Mouse (Mus musculus) embryonic facial prominence, embryonic 13.5 days (tissue): ENCODE data around the gene Pyroxd1. TPM values are rescaled to one million over a fixed set of nuclear protein-coding genes. Genes with fewer than 3 reads are reported as not detected.

Source experiments
- ATAC-seq: fragments of 200-750 bp; cut with Nextera tagmentation; 2 replicates; pipeline ENCODE4 v1.8.0; 2017; ENCODE audit warnings: low read depth; ENCODE audit not compliant: insufficient number of reproducible peaks, insufficient read depth, low FRiP score, low TSS enrichment
- H3K27ac ChIP-seq: fragments of 300-500 bp; sonication (generic); 2 replicates; pipeline ENCODE4 v1.5.1; 2015; ENCODE audit warnings: moderate library complexity, mild to moderate bottlenecking, inconsistent platforms
- H3K27me3 ChIP-seq: fragments of 300-500 bp; sonication (generic); 2 replicates; pipeline ENCODE4 v1.6.1; 2015; ENCODE audit warnings: mild to moderate bottlenecking, inconsistent platforms
- H3K36me3 ChIP-seq: fragments of 300-500 bp; sonication (generic); 2 replicates; pipeline ENCODE4 v1.6.1; 2015; ENCODE audit warnings: mild to moderate bottlenecking, inconsistent platforms
- H3K4me1 ChIP-seq: fragments of 300-500 bp; sonication (generic); 2 replicates; pipeline ENCODE4 v1.6.1; 2015; ENCODE audit warnings: inconsistent platforms
- H3K4me2 ChIP-seq: fragments of 300-500 bp; sonication (generic); 2 replicates; pipeline ENCODE4 v1.6.1; 2015; ENCODE audit warnings: moderate library complexity, mild to moderate bottlenecking, inconsistent platforms
- H3K4me3 ChIP-seq: fragments of 300-500 bp; sonication (generic); 2 replicates; pipeline ENCODE4 v1.5.1; 2015; ENCODE audit warnings: mild to moderate bottlenecking, inconsistent platforms
- H3K9ac ChIP-seq: fragments of 300-500 bp; sonication (generic); 2 replicates; pipeline ENCODE4 v1.6.1; 2015; ENCODE audit warnings: mild to moderate bottlenecking, inconsistent platforms
- H3K9me3 ChIP-seq: fragments of 300-500 bp; sonication (generic); 2 replicates; pipeline ENCODE4 v1.6.1; 2016; ENCODE audit warnings: inconsistent platforms
- WGBS: fragments of 180-500 bp; shearing (Covaris S2); methylation state at CpG from one replicate; pipeline ENCODE4 v1.1.7; 2015; ENCODE audit warnings: mixed read lengths; 5-methylcytosine and 5-hydroxymethylcytosine counted together
- polyA plus RNA-seq: library from polyadenylated mRNA; unstranded; fragments of >200 nt; fragmentation: Nextera tagmentation; extraction: Ambion mirVana; gene quantifications from 2 replicates; pipeline ENCODE4 v1.2.1, GENCODE M21; 2015

The Pyroxd1 gene
- polyA plus RNA-seq, 1 experiment from 2014 or later, result 21.4 TPM

DNA sequence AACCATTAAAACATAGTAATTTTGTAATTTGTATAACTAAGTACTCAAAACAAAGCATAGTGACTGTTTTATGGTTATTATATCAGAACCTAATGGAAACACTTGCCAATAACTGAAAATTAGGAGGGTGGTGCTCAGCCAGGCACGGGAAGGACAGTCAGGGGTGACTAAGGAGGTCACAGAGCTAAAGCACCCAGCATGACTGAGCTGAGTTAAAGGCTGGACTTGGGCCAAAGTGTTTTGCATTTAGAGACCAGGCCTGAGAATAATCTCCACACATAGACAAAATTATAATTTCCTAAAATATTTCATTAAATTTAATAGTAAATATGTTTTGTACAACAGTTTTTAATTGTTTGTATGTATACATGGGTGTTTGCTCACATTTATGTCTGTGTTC, 31.6 kb downstream of the Pyroxd1 start:
- no peaks in the 10 kb centered on the region for H3K9me3 ChIP-seq
- H3K9ac ChIP-seq, result no peak overlapping the region
- no peak overlapping the region for H3K4me3 ChIP-seq
- peaks cover 32% of the 10 kb centered on the region for H3K36me3 ChIP-seq
- H3K4me2 ChIP-seq, result no peak overlapping the region
- no peaks in the 10 kb centered on the region for H3K27me3 ChIP-seq
- H3K4me1 ChIP-seq, result no peaks in the 10 kb centered on the region
- WGBS, result 76% methylated on average over 1 of the region's 1 CpGs
- no peak overlapping the region for H3K27ac ChIP-seq
- ATAC-seq, result no peak

- Histone ChIP-seq H3K4me1 (no peaks in the 10 kb centered on the region), H3K9me3 (no peaks in the 10 kb centered on the region), H3K27me3 (no peaks in the 10 kb centered on the region), H3K4me3 (no peak overlapping the region), H3K27ac (no peak overlapping the region), H3K4me2 (no peak overlapping the region), H3K9ac (no peak overlapping the region), H3K36me3 (peaks cover 22% of the 10 kb centered on the region)
- ATAC-seq, result no peak
- WGBS, result 88% methylated on average over 8 of the region's 8 CpGs
These were observed 33.3 kb downstream of the Pyroxd1 start for GRCm38 (mm10) chr6:142378576-142379330.

GRCm38 (mm10) chr6:142379961-142380360, 34.5 kb downstream of the Pyroxd1 start:
- no peak overlapping the region for H3K27ac ChIP-seq
- no peak for ATAC-seq
- no peak overlapping the region for H3K4me3 ChIP-seq
- peaks cover 12% of the 10 kb centered on the region for H3K36me3 ChIP-seq
- no peaks in the 10 kb centered on the region for H3K9me3 ChIP-seq
- no peaks in the 10 kb centered on the region for H3K27me3 ChIP-seq
- no peak overlapping the region; the same call in 1 of the 2 replicates for H3K9ac ChIP-seq
- no peak overlapping the region for H3K4me2 ChIP-seq
- H3K4me1 ChIP-seq, result no peaks in the 10 kb centered on the region
- 92% methylated on average over 6 of the region's 6 CpGs for WGBS

GRCm38 (mm10) chr6:142381615-142382014, 36.2 kb downstream of the Pyroxd1 start:
- Histone ChIP-seq H3K9ac (no peak overlapping the region), H3K9me3 (no peaks in the 10 kb centered on the region), H3K27me3 (no peaks in the 10 kb centered on the region), H3K4me1 (0 out of 2 replicates have a peak, but pooled peaks cover 5% of the 10 kb centered on the region), H3K4me3 (no peak overlapping the region), H3K36me3 (no peaks in the 10 kb centered on the region; the same call in 1 of the 2 replicates), H3K27ac (no peak overlapping the region), H3K4me2 (no peak overlapping the region)
- WGBS, result 89% methylated on average over 7 of the region's 7 CpGs
- no peak for ATAC-seq

GRCm38 (mm10) chr6:142384521-142384920, 39.1 kb downstream of the Pyroxd1 start:
- ATAC-seq, result no peak
- Histone ChIP-seq H3K4me3 (no peak overlapping the region), H3K4me1 (peaks cover 20% of the 10 kb centered on the region), H3K36me3 (no peaks in the 10 kb centered on the region), H3K27me3 (no peaks in the 10 kb centered on the region), H3K9me3 (no peaks in the 10 kb centered on the region), H3K27ac (no peak overlapping the region), H3K9ac (no peak overlapping the region), H3K4me2 (no peak overlapping the region)
- 90% methylated on average over 9 of the region's 9 CpGs for WGBS

DNA sequence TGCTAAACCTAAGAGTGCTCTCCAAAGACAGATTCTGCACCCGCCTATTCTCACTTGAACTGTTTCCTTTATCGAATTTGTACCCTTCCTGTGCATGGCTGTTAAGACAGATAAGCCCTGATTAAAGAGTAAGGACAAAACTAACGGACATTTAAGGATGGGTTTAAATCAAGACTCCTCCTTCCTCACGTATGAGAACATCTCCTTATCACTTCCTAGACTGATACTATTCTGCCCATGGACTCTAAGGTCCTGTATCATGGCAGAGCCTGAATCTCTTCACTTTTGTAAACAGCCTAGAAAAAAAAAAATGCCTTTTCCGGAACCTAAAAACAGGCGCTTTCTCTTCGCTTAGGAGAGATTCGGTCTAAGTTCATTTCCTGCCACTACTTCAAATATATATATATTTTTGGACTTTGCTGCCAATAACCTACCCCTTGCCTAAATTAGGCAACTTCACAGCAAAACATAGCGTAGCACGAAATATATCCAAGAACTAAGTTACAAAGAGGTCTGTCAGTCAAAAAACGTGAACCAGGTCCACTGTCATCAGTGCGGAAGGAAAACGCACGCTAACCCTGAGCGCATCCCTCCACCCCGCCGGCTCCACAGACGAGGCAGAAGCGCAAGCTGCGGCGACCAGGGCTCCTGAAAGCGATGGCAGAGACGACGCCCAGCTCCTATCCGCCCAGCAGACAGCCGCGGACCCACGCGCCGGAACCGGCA, 41.0 kb downstream of the Pyroxd1 start:
- Histone ChIP-seq H3K9ac (peak overlapping the region; percentile 73), H3K9me3 (no peaks in the 10 kb centered on the region), H3K27me3 (no peaks in the 10 kb centered on the region), H3K4me2 (peak overlapping the region; percentile 71), H3K36me3 (no peaks in the 10 kb centered on the region), H3K27ac (no peak overlapping the region), H3K4me1 (peaks cover 20% of the 10 kb centered on the region), H3K4me3 (peak overlapping the region; percentile 98)
- WGBS, result 5% methylated on average over 31 of the region's 31 CpGs
- ATAC-seq, result no peak; the same call in 1 of the 2 replicates

GRCm38 (mm10) chr6:142387011-142387754, 41.7 kb downstream of the Pyroxd1 start, which contains the start of the genes Recql and Golt1b:
Gene Recql (minus strand): TSS chr6:142387087.
Gene Golt1b (plus strand): TSS chr6:142387221.
- no peaks in the 10 kb centered on the region for H3K36me3 ChIP-seq
- ATAC-seq, result peak; percentile 100
- H3K27ac ChIP-seq, result peak within 1 kb of the TSS; percentile 28; the same call in 1 of the 2 replicates
- no peaks in the 10 kb centered on the region for H3K9me3 ChIP-seq
- H3K27me3 ChIP-seq, result no peaks in the 10 kb centered on the region
- H3K4me3 ChIP-seq, result peak within 1 kb of the TSS; percentile 98
- H3K9ac ChIP-seq, result peak within 1 kb of the TSS; percentile 93
- under 1% methylated on average over 78 of the region's 87 CpGs for WGBS
- H3K4me1 ChIP-seq, result peaks cover 20% of the 10 kb centered on the region
- H3K4me2 ChIP-seq, result peak within 1 kb of the TSS; percentile 73

- 18% methylated on average over 8 of the region's 8 CpGs for WGBS
- Histone ChIP-seq H3K36me3 (peaks cover under 1% of the 10 kb centered on the region), H3K27ac (no peak overlapping the region)
These were observed 42.4 kb downstream of the Pyroxd1 start for GRCm38 (mm10) chr6:142387755-142388271.

GRCm38 (mm10) chr6:142389101-142389500, 43.6 kb downstream of the Pyroxd1 start:
- Histone ChIP-seq H3K9ac (no peak overlapping the region), H3K4me1 (peaks cover 20% of the 10 kb centered on the region), H3K4me3 (0 out of 2 replicates have a peak overlapping the region, but pooled peaks have one; percentile 98), H3K36me3 (peaks cover 13% of the 10 kb centered on the region), H3K27me3 (no peaks in the 10 kb centered on the region), H3K27ac (no peak overlapping the region), H3K4me2 (peak overlapping the region; percentile 73; the same call in 1 of the 2 replicates), H3K9me3 (no peaks in the 10 kb centered on the region)
- 80% methylated on average over 2 of the region's 2 CpGs for WGBS
- no peak for ATAC-seq

More at GRCm38 (mm10) chr6:142387755-142388271, 42.4 kb downstream of the Pyroxd1 start:
- peaks cover 20% of the 10 kb centered on the region for H3K4me1 ChIP-seq
- peak overlapping the region; percentile 73 for H3K4me2 ChIP-seq
- ATAC-seq, result no peak
- peak overlapping the region; percentile 98 for H3K4me3 ChIP-seq
- H3K9me3 ChIP-seq, result no peaks in the 10 kb centered on the region
- no peaks in the 10 kb centered on the region for H3K27me3 ChIP-seq
- peak overlapping the region; percentile 93 for H3K9ac ChIP-seq

GRCm38 (mm10) chr6:142392312-142392711, 46.9 kb downstream of the Pyroxd1 start:
- H3K36me3 ChIP-seq, result peaks cover 39% of the 10 kb centered on the region
- no peak overlapping the region for H3K27ac ChIP-seq
- no peak for ATAC-seq
- no peaks in the 10 kb centered on the region for H3K9me3 ChIP-seq
- no peaks in the 10 kb centered on the region for H3K27me3 ChIP-seq
- WGBS, result 92% methylated on average over 5 of the region's 5 CpGs
- no peak overlapping the region for H3K4me2 ChIP-seq
- H3K4me3 ChIP-seq, result no peak overlapping the region
- H3K9ac ChIP-seq, result no peak overlapping the region
- H3K4me1 ChIP-seq, result peaks cover 16% of the 10 kb centered on the region

GRCm38 (mm10) chr6:142394669-142395068, 49.2 kb downstream of the Pyroxd1 start:
- Histone ChIP-seq H3K36me3 (peaks cover 39% of the 10 kb centered on the region), H3K27me3 (no peaks in the 10 kb centered on the region), H3K4me3 (no peak overlapping the region), H3K4me2 (no peak overlapping the region), H3K27ac (no peak overlapping the region), H3K9ac (no peak overlapping the region), H3K9me3 (no peaks in the 10 kb centered on the region), H3K4me1 (no peaks in the 10 kb centered on the region)
- 81% methylated on average over 5 of the region's 5 CpGs for WGBS
- no peak for ATAC-seq
